Mouse (Mus musculus) heart, adult 2 months (tissue): ENCODE data around the gene Pnpla8.

ENCODE experiments used
- CTCF ChIP-seq: fragments of 200-600 bp; IDR thresholded peaks from 2 replicates; pipeline ENCODE4 v1.8.1; 2022; ENCODE audit warnings: antibody characterized with exemption, mild to moderate bottlenecking, moderate library complexity
- POLR2A ChIP-seq: fragments of 200-500 bp; IDR thresholded peaks from 2 replicates; pipeline ENCODE4 v1.6.1; 2011; ENCODE audit warnings: mild to moderate bottlenecking, low read depth, low read length, control low read depth; ENCODE audit not compliant: insufficient read depth

DNA sequence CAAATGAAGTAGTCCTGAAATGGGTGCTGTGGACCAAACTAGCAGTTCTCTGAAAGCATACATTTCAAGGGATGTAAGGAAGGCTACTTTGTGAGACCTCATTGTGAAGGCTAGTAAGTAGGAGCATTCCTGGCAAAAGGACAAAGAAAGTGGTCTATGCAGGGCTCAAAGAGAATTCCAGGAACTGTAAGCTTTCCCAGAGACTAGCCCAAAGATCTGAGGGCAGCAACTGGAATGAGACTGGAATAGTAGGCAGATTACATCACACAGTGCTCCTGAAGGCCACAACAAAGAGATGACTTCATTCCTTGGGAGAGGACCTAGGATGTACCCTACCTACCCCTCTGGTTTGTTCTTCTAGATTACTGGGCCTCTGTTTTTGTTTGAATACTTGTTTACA, 79.6 kb downstream of the Pnpla8 start:
- TF ChIP-seq POLR2A (no peak), CTCF (no peak)
